Mouse (Mus musculus): ENCODE measurements around the gene Ccdc88c. TPM values are rescaled to one million over a fixed set of nuclear protein-coding genes. Genes with fewer than 3 reads are reported as not detected.

The Ccdc88c gene
- total RNA-seq, 2 experiments from 2014 or later: 96.4 to 234 TPM

DNA sequence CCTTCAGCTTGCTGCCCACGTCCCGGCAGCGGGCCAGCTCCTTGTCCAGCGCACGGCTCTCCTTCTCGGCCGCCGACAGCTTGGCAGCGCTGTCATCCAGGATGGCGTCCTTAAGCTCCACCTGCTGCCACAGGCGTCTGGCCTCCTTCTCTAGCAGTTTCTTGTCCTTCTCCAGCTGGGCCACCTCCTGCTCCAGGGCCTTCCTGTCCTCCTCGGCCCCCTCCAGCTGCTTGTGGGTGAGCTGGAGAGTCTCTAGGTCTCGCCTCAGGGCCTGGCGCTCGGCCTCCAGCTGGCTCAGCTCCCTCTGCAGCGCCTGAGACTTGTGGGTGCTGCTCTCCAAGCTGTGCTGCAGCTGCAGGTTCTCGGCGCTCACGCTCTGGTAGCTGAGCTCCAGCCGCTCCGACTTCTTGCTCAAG lies 83.9 kb downstream of the Ccdc88c start:
- ATAC-seq (replicated peaks; ENCODE audit: low FRiP score, poor library complexity, severe bottlenecking): 0 out of 2 replicates have a peak, but pooled peaks have one; percentile 6

DNA sequence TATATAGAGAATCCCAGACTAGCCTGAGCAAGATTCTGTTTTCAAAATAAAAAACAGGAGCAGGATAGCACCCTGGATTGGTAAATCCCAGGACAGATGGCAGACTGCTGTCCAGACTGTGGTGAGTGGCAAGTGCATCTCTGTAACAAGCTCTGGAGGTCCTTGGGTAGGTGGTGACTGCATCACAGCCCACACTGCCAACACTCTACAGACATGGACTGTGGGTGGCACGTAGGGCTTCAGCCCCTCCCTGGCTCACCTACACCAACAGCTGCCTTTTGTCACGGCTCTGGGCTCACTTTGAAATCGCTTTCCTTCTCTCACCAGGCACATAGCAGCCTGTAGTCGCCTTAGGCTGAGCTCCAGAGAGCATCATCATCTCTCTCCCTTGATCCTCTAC lies 85.7 kb downstream of the Ccdc88c start:
- ATAC-seq (replicated peaks; ENCODE audit: low FRiP score, poor library complexity, severe bottlenecking): no peak

DNA sequence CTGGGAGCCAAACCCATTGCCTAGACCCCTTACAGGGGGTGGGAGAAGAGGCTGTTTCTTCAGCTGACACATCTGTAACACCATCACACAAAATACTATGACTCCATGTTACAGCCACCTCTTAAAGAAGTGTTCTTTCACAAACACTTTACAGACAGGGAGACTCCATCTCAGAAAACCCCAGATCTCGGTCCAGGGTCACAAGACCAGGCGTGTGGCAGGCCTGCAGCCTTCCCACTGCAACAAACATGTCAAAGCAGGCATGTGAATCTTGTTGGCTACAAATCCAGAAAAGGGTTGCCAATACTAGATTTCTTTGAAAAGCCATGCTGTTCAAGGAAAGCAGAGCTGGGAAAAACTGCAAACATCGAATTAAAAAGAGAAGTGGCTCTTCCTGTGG lies 87.5 kb downstream of the Ccdc88c start:
- no peak for ATAC-seq (replicated peaks; ENCODE audit: low FRiP score, poor library complexity, severe bottlenecking)

DNA sequence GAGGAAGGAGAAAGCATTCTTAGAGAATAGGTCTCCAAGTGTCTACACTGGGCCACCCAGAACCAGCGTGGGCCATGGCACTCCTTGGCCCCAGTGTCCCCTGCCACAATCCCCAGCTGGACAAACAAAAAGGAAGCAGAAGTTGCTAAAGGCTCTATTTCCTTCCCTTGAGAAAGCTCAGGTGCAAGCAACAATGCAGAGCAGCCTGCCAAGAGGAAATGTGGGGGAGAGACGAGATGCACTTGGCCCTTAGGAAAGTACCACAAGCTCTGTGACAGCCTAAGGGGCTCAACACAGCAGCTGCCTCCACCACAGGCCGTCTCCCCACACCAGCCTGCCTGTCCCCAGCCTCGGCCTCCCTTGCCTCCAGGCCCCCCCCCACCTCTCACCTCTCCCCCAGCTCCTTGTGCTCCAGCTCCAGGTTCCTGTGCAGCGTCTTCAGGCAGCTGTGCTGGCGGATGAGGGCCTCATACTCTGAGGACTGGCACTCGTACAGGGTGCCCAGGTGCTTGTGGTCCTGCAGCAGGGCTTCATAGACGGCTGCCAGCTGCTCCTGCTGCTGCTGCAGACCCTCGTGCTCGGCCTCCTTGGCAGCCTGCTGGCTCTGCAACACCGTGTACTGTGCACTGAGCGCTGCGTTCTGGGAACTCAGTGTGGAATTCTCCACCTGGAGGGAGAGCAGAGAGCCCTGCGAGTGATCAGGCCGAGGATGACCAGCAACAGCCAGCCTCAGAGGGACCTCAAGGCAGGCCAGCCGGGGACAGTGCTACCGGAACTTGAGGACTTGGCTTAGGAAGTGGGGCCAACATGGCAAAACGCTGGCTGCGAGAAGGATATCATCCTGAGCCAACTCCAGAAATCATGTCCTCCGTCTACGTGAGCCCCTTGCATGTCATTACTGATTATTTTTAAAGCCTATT lies 91.2 kb downstream of the Ccdc88c start:
- ATAC-seq (replicated peaks; ENCODE audit: low FRiP score, poor library complexity, severe bottlenecking): no peak

DNA sequence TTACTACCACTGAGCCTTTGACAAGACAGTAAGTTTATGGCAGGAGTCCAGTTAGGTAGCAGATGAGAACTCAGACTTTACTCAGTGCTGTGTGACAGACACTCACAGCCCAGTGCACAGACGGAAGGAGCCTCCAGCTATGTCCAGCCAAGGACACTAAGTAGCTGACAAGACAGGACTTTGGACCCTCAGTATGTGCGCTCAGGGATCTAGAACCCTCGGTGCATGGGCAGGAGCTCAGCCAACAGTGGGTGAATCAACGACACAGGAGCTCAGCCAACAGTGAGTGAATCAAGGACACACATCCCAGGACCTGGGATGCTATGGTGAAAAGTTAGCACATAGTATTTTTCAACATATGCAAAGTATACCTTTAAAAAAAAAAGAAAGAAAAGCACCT lies 92.1 kb downstream of the Ccdc88c start:
- ATAC-seq (replicated peaks; ENCODE audit: low FRiP score, poor library complexity, severe bottlenecking): no peak

DNA sequence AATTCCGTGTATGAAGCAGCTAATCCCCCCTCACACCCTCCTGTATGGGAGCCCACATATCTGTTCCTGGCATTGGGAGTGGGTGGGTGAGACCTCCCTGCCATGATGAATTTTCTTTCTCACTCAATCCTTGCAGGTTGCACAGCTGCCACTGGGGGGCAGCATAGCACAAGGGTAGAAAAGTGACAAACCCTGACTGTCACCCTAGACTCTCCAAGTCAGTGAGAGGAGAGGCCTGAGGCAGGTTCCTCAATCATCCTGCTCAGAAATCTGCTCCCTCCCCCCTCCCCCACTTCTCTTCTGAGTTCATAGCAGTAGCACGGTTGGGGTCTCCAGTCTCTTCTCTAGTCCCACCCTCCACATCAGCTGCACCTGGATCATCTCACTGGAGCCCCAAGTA lies 92.7 kb downstream of the Ccdc88c start:
- peak; percentile 74 for ATAC-seq (replicated peaks; ENCODE audit: low FRiP score, poor library complexity, severe bottlenecking)

DNA sequence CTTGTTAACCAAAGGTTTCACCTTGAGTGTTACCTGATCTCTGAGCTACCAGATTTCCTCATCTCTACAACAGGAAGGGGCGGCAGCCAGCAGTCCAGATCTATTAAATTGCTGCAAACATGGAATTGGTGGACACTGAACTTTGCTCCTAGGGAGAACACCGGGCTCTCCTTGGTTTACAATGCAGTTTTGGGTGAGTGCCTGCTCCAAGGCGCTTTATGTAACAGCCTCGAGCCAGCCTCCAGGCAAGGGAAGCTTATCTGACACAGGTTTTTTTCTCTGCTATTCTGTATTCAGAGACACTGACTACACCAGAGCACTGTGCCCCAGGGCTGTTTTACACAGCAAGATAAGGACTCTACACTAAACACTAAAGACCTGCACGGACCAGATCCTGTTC lies 94.1 kb downstream of the Ccdc88c start:
- no peak for ATAC-seq (replicated peaks; ENCODE audit: low FRiP score, poor library complexity, severe bottlenecking)

DNA sequence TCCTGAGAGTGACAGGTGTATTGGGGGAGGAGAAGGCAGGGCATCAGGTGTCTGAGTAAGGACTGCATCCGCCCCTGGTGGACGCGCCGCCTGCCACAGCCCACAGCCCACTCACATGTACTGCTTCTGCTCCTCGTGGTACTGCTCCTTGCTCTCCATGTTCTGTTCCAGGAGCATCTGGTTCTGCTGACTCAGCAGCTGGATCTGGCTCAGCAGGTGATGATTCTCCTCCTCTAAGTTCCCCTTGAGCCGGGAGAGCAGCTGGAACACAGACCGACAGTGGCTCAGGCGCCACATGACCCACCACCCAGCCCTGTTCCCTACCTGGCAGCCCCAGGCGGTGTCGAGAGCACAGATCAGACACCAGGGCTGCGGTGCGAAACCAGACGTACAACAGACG lies 97.2 kb downstream of the Ccdc88c start:
- ATAC-seq (replicated peaks; ENCODE audit: low FRiP score, poor library complexity, severe bottlenecking): no peak

DNA sequence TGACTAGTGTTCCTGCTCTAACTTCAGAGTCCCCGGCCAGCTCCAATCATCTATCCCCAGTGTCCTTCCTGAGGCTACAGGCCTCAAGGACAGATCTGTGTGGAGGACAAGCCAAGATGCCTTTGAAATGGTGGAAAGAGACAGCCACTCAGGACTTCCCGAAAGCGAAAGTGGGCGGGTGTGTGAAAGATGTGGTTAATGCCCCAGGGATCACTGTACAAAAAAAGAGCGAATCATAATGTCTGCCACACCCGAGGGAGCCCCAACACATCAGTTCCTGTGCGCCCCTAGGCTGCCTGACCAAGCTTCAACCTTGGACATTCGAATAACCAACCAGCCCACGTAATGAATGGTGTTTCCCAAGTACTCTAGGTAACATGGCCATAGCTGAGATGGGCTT lies 100.6 kb downstream of the Ccdc88c start:
- ATAC-seq (replicated peaks; ENCODE audit: low FRiP score, poor library complexity, severe bottlenecking): no peak

DNA sequence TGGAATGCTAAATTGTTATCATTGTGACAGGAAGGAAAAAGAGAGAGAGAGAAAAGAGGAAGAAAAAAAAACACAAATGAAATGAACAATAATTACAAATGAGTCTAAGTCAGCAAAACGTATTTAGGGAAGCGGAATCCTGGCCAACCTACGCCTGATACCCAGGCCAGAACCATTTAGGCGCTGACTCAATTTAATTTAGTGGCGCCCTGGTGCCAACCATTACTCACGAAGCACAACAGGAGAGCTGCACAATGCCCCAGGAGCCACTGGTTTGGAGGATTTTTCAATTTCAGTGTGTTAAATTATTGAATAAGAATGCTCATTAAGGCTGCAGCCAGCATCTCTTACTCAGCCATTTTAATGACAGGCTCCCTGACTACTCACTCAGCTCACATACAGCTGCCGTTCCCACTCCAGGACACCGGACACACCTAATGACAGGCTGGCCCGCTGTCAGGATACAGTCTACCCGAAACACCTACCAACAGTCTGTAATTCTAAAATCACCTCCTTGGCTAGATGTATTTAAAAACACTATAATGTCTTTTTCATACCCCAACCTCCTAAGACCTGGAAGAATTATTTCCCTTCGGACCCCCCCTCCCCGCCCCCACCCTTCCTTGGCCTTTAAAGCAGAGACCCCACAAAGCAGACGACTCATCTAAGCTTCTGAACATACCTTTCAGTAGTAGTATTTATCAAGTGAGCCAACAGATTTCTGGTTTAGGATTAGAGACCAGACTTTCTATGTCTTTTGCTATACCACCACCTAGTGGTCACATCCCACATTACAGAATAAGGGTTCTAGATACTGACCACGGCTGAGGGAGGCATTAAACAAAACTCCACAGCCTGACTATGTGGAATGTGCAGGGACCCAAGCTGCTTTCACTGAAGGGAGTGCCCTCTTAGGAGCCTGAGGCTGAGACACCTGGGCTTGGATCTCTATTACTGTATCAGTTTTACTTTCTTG lies 102.9 kb downstream of the Ccdc88c start:
- peak; percentile 62; the same call in 1 of the 2 replicates for ATAC-seq (replicated peaks; ENCODE audit: low FRiP score, poor library complexity, severe bottlenecking)

DNA sequence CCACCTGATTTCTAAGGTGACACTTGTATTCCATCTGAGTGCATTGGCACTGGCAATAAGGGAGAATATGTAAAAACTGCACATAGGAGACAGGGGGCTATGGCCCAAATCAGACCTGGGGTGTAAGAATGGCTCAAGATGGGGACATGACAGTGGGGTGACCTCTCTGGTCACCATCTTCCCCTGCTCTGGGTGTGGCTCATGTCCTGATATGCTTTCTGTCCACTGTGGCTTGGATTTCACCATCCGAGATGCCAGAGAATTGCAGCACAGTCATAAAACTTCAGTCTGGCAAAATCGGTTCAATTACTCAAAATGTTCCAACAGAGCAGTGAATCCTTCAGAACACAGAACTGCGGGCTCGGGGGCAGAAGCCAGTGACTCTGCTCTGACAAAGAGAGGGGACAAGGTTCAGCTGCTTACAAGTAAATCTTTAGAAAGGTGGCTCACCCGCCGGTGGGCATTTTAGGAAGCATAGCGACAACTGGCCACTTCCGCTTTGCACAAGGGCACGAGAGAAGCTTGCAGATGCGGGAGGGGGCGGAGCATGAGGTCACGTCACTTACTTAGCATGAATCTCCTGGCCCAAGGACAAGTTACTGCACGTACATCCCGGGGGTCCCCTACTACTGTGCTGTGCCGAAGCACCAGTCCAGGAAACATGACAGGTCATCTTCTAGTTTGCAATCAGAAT lies 104.1 kb downstream of the Ccdc88c start:
- ATAC-seq (replicated peaks; ENCODE audit: low FRiP score, poor library complexity, severe bottlenecking): no peak

DNA sequence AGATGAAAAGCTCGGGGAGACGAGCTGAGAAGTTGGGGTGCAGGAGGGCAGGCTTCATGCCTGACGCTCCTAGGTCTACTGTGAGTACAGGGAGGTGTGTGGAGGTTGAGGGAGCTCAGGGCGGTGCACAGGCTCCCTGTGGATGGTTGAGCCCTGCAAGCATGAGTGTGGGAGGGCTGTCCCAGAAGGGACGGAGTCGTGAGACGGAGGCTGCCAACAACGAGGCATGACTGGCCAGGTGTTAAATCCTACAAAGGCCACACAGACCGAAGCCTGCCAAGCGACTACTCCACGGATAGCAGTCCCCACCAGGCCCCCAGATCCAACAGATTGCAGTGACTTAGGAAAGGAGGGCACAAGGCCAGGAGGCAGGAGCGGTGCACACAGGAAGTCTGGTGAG lies 118.1 kb downstream of the Ccdc88c start:
- ATAC-seq (replicated peaks; ENCODE audit: low FRiP score, poor library complexity, severe bottlenecking): 0 out of 2 replicates have a peak, but pooled peaks have one; percentile 17

DNA sequence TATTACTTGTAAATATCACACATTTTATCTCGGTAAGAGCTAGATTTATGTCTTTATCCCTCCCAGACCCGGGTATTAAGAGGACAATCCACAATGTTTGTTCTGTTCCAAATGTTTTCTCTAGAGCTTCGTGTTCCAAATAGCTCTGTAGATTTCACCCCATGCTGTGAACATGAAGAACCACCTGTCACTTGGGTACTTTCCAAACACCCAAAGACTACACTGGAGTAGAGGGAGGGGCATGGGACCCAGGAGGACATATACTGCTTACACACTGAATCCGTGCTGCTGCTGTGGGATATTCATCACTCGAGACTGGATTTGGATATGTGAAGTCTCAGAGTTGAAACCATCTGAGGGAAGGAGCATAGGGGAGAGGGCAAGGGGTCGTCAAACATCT lies 119.1 kb downstream of the Ccdc88c start:
- ATAC-seq (replicated peaks; ENCODE audit: low FRiP score, poor library complexity, severe bottlenecking): no peak

DNA sequence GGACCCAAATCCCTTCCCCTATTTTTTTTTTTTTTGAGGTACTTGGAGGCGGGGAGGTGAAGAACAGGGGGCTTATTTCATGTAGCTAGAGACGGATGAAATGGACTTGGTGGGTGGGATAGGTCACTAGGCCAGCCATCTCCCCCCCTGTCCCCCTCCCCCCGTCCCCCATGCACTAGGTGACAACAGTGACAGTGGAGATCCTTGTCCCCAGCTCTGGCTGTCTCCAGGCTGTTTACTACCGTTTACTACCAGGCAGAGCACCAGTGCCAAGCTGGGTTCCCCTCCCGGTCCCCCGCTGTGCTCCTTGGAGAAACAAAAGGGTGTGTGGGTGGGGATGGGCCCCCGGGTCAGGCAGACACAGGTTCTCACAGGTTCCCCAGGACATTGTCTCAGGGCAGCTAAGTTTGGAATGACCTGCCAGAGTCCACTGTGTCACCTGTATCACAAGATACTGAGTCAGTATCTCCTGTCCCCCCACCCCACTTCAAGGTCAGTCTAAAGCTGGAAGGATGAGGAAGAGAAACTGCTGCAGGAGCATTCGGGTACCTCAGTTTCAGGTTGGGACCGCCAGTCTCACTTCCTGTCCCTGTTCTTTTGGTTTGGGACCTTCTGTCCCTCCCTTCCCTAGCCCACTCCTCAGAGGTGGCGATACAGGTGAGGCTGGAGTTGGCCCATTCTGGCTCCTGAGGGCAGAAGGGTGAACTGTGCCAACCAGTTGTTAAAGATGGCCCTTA lies 120.4 kb downstream of the Ccdc88c start:
- ATAC-seq (replicated peaks; ENCODE audit: low FRiP score, poor library complexity, severe bottlenecking): no peak

DNA sequence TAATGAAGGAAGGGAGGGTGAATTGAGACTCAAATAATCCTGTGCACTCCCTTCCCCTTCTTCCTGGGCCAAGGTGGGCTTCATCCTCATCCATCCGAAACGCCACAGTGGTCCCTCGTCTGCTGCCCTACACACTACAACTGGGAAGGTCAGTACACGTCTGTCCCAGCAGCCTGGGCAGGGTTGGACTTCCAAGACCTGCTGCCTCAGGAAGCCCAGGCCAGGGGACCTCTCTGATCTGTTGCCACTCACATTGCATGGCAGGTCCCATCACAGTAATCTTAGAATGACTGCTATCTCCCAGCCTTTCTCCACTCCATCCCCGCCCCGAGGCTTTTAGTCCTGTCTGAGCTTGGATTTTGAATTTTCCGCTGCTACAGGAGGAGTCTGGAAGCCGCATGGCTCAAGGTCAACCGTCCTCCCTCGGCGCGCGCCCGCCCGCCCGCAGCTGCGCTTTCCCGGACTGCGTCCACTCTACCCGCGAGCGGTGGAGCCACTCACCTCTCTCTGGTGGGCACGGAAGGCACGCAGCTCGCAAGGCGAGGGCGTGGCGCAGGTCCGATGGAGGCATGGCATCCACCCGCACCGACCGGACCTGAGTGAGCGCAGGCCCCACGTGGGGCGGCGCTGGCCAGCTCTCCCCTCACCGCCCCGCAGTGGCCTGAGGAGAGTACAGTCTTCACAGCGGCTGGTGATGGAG lies 121.1 kb downstream of the Ccdc88c start, which contains the start of gene Gpr68:
Gpr68 (minus strand) TSS at position 601 of the 700 bp plus-strand sequence.
- no peak for ATAC-seq (replicated peaks; ENCODE audit: low FRiP score, poor library complexity, severe bottlenecking)

DNA sequence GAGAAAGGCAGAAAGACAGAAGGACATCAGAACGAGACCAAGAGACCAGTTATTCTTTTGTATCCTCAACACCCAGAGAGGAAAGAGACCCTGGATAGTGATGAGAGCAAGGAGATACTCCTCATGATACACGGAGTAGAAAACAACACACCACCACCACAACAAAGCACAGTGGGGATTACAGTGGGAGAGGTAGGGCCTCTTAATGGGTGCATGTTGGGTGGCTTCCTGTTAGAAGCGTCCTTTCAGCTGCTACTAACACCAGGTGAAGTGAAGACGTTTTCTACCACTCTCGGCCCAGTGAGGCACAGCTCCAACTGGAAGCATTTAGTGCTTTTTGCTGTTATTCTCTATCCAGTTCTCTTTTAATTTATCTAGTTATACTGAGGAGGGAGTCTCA lies 122.0 kb downstream of the Ccdc88c start:
- ATAC-seq (replicated peaks; ENCODE audit: low FRiP score, poor library complexity, severe bottlenecking): no peak

DNA sequence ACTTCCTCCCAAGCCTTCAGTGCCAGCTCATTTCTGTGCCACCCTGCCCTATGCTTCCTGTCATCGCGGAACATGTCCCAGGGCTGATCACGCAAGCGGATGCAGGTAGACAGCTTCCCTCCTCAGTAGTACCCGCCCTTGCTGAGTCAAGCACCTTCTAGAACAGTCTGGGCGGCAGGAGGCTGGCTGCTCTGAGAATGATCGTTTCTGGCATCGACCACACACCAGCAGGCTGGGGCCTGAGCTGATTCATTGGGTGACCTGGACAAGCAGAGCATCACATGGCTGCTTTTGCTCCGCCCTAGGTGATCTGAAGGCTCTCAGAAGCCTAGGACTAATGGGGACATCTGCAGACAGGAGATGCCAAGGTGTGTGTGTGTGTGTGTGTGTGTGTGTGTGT lies 125.1 kb downstream of the Ccdc88c start:
- no peak for ATAC-seq (replicated peaks; ENCODE audit: low FRiP score, poor library complexity, severe bottlenecking)

DNA sequence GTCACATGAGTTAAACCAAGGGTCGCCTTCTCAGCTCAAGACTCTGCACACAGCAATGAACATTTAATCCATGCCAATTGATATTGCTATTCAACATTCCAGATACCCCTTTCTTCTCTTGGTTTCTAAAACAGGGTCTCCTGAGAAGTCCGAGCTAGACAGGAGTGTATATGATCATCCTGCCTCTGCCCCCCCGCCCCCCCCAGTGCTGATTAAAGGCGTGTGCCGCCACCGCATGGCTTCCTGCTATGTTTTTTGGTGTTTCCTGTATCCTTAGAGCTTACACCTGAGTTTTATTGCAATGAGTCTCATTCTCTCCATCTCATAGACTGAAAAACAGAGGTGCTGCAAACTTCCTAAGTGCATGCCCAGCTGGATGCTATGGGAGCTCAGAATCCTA lies 127.5 kb downstream of the Ccdc88c start:
- no peak for ATAC-seq (replicated peaks; ENCODE audit: low FRiP score, poor library complexity, severe bottlenecking)

DNA sequence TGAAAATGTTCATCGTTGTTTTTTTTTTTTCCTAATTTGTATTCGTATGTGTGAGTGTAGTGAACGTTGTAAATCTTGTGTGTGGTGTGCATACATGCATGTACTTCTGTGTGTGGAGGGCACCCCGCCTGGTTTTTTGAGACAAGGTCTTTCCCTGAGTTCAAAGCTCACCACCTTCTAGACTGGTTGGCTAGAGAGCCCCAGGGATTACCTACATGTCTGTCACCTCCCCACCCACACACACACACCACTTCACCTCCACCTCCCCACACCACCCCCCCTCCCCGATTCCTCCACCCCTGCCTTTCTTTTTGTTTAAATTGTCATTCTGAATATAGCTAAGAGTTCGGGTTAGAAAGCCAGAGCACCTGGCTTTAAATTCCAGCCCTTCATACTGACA lies 128.0 kb downstream of the Ccdc88c start:
- ATAC-seq (replicated peaks; ENCODE audit: low FRiP score, poor library complexity, severe bottlenecking): no peak
